21 mouse cellular contexts compared by ENCODE assay signal in the genomic region with DNA sequence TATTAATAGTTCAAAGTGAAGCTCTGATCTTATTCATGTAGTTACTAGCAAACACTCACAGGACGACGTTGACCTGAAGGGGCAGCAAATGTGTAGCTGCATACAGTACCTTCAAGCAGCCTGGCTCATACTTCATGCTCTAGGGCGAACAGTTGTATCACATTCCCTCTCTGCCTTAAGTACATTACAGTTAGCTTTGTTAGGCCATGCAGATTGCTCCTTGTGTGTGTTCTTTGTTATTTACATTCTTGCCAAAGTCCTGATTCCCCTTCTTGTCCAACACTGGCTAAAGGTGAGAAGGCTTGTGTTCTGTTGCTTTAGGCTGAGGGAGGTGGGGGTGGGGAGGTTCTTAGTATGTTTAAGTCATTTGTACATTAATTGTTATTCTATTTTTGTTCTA.
"Had no signal": no experiment of that assay in that cellular context is flagged by ENCODE, and none has a peak within 500 bp of the region (broad histone marks: within the 10 kb centered on the region; RNA-seq: fewer than 3 reads in every experiment).

No protein-coding gene starts in this region.

- H3K27ac ChIP-seq: limb, embryonic 13.5 days; liver, embryonic 14.5 days; lung, embryonic 15.5 days; midbrain, embryonic 10.5 days; midbrain, embryonic 13.5 days; neural tube, embryonic 13.5 days had no signal

- H3K9ac ChIP-seq: limb, embryonic 13.5 days; liver, embryonic 14.5 days; liver, postnatal 0 days; lung, embryonic 15.5 days; midbrain, embryonic 13.5 days; neural tube, embryonic 13.5 days had no signal

- H3K27me3 ChIP-seq: limb, embryonic 13.5 days; lung, embryonic 15.5 days; megakaryocyte, embryonic 14.5 days; midbrain, embryonic 13.5 days; neural tube, embryonic 13.5 days had no signal

- H3K4me1 ChIP-seq: lung, embryonic 15.5 days; midbrain, embryonic 10.5 days; midbrain, embryonic 13.5 days; neural tube, embryonic 13.5 days had no signal

- DNase-seq: kidney, adult 9 months; kidney, postnatal 14 days; kidney, postnatal 4 days; left cerebral cortex, postnatal 4 days; liver; liver, postnatal 0 days; lung, postnatal 10 days; lung, postnatal 36 days; retina, postnatal 1 day; right cerebral cortex, postnatal 25 days; thymus, adult 18-20 months; thymus, postnatal 36 days had no signal

- ATAC-seq: liver, postnatal 0 days; midbrain, embryonic 13.5 days; midbrain, embryonic 16.5 days had no signal

- H3K4me3 ChIP-seq: limb, embryonic 13.5 days; lung, embryonic 15.5 days; megakaryocyte, embryonic 14.5 days; midbrain, embryonic 10.5 days; midbrain, embryonic 13.5 days; myocyte; neural tube, embryonic 13.5 days had no signal

- H3K9me3 ChIP-seq: limb, embryonic 13.5 days; lung, embryonic 15.5 days; megakaryocyte, embryonic 14.5 days; midbrain, embryonic 10.5 days; midbrain, embryonic 13.5 days; neural tube, embryonic 13.5 days had no signal
